Comparison of ENCODE assay signal across 8 mouse cellular contexts in genomic region chr13:113617891-113618823, GRCm38 (mm10). TPM values are rescaled to one million over a fixed set of nuclear protein-coding genes. Genes with fewer than 3 reads are reported as not detected.
DNase-seq lines count a peak whose midpoint lies in the region; ATAC-seq lines count a peak whose summit lies in the region.

Gene Snx18 (minus strand): TSS chr13:113618564.

- peak within 1 kb of the TSS; percentile 88 for H3K4me3 ChIP-seq in forebrain, embryonic 10.5 days
- peak within 1 kb of the TSS; percentile 55 to 81 for H3K4me3 ChIP-seq in heart, embryonic 14.5 days (ENCODE audit: control insufficient read depth in 1 of 2, insufficient read depth in 1 of 2, low read depth in 1 of 2, low read length in 2 of 2)
- H3K4me3 ChIP-seq in liver, embryonic 12.5 days: peak within 1 kb of the TSS; percentile 74

- peak within 1 kb of the TSS; percentile 96 for H3K27ac ChIP-seq in forebrain, embryonic 10.5 days
- peak within 1 kb of the TSS; percentile 83 to 91 for H3K27ac ChIP-seq in heart, embryonic 14.5 days (replicated peaks in 1 of 2; ENCODE audit: control insufficient read depth in 1 of 2, insufficient read depth in 1 of 2, low read depth in 2 of 2, low read length in 2 of 2)
- H3K27ac ChIP-seq in liver, embryonic 12.5 days: peak within 1 kb of the TSS; percentile 76

- peak; percentile 87 for ATAC-seq in heart, embryonic 14.5 days (ENCODE audit: insufficient number of reproducible peaks, insufficient read depth, low FRiP score, low read depth)
- peak; percentile 90 for ATAC-seq in liver, embryonic 12.5 days

- peaks cover 14% of the 10 kb centered on the region for H3K36me3 ChIP-seq in forebrain, embryonic 10.5 days (replicated peaks)
- no peaks in the 10 kb centered on the region for H3K36me3 ChIP-seq in heart, embryonic 14.5 days (ENCODE audit: control insufficient read depth, insufficient read depth, low read length)
- H3K36me3 ChIP-seq in liver, embryonic 12.5 days: peaks cover 6% of the 10 kb centered on the region; the same call in 1 of the 2 replicates
- no peaks in the 10 kb centered on the region for H3K36me3 ChIP-seq in splenic B cell, adult 2 months (ENCODE audit: control insufficient read depth, insufficient read depth, low read length, poor library complexity, severe bottlenecking)

- DNase-seq in CD8-positive naive resting alpha-beta T cell, adult 2 months (ENCODE audit: low read depth in 2 of 2, low spot score in 2 of 2): peak; percentile 87 to 88
- peak; percentile 89 for DNase-seq in c-Kit-positive CD71-negative TER-119-negative erythroid progenitor cells, embryonic 14.5 days (ENCODE audit: low read depth)
- peak; percentile 88 for DNase-seq in forebrain, embryonic 10.5 days (ENCODE audit: extremely low spot score, low spot score)
- peak; percentile 96 for DNase-seq in kidney, postnatal 14 days
- DNase-seq in naive thymus-derived CD4-positive, alpha-beta T cell, adult 2 months (ENCODE audit: low read depth): peak; percentile 94
- peak; percentile 95 for DNase-seq in splenic B cell, adult 2 months (ENCODE audit: low read depth, low spot score)

- 0 out of 2 replicates have a peak, but pooled peaks cover 4% of the 10 kb centered on the region for H3K27me3 ChIP-seq in forebrain, embryonic 10.5 days (ENCODE audit: poor library complexity, severe bottlenecking)
- H3K27me3 ChIP-seq in heart, embryonic 14.5 days (ENCODE audit: control insufficient read depth, insufficient read depth, low read length): no peaks in the 10 kb centered on the region
- H3K27me3 ChIP-seq in liver, embryonic 12.5 days (replicated peaks): peaks cover 15% of the 10 kb centered on the region
- no peaks in the 10 kb centered on the region for H3K27me3 ChIP-seq in splenic B cell, adult 2 months (ENCODE audit: control insufficient read depth, insufficient read depth, low read length, poor library complexity, severe bottlenecking)

- under 1% methylated on average over 118 of the region's 119 CpGs for WGBS in forebrain, embryonic 10.5 days
- WGBS in heart, embryonic 14.5 days: under 1% methylated on average over 119 of the region's 119 CpGs
- WGBS in liver, embryonic 12.5 days (ENCODE audit: insufficient replicate concordance): 1% methylated on average over 91 of the region's 119 CpGs

- peaks cover 56% of the 10 kb centered on the region for H3K4me1 ChIP-seq in forebrain, embryonic 10.5 days
- H3K4me1 ChIP-seq in heart, embryonic 14.5 days (ENCODE audit: control insufficient read depth in 2 of 2, insufficient read depth in 2 of 2, low read length in 2 of 2): peaks cover 19 to 32% of the 10 kb centered on the region in 2 experiments
- H3K4me1 ChIP-seq in liver, embryonic 12.5 days: peaks cover 55% of the 10 kb centered on the region

- no peaks in the 10 kb centered on the region for H3K9me3 ChIP-seq in forebrain, embryonic 10.5 days
- H3K9me3 ChIP-seq in heart, embryonic 14.5 days (ENCODE audit: control insufficient read depth, low read length): no peaks in the 10 kb centered on the region
- H3K9me3 ChIP-seq in liver, embryonic 12.5 days (replicated peaks): no peaks in the 10 kb centered on the region

- peak within 1 kb of the TSS; percentile 80 for H3K4me2 ChIP-seq in heart, embryonic 14.5 days (ENCODE audit: low read length)
- H3K4me2 ChIP-seq in liver, embryonic 12.5 days: peak within 1 kb of the TSS; percentile 99

- H3K9ac ChIP-seq in heart, embryonic 14.5 days (ENCODE audit: low read length): peak within 1 kb of the TSS; percentile 92
- H3K9ac ChIP-seq in liver, embryonic 12.5 days: peak within 1 kb of the TSS; percentile 81

RNA-seq across cellular contexts. Expression of gene Snx18, which starts in this region (rescaled TPM):
- polyA plus RNA-seq in forebrain, embryonic 10.5 days (2016; fragmentation: Nextera tagmentation; extraction: Ambion mirVana): 11.2 and 11.5 TPM in 2 replicates
- polyA plus RNA-seq in heart, embryonic 14.5 days (2014; fragmentation: Nextera tagmentation; extraction: Ambion mirVana): 20.3 and 22.6 TPM in 2 replicates
- 12.3 and 12.8 TPM in 2 replicates for polyA plus RNA-seq in liver, embryonic 12.5 days (2016; fragmentation: Nextera tagmentation; extraction: Ambion mirVana)

Comparison
In these comparisons a context has a peak if more than half of its experiments do, and no peak if none do; other contexts are left out.
1. Peak in every context shown above with its lines: DNase-seq, ATAC-seq, H3K4me3 ChIP-seq and H3K27ac ChIP-seq.